Mouse (Mus musculus): ENCODE measurements around the gene Ptges3. TPM values are rescaled to one million over a fixed set of nuclear protein-coding genes. Genes with fewer than 3 reads are reported as not detected.
A peak's percentile ranks its signal among the peaks of the same experiment; 100 is the strongest.
"Not testable (repeated sequence)": the region's sequence is repeated elsewhere in the genome, so short reads cannot be mapped to it uniquely, and the experiment has no call there.

Gene Ptges3
- total RNA-seq (2021): 167 and 204 TPM in 2 replicates
- long read RNA-seq, transcript Ptges3-201 (8 exons, 2,000 nt): major isoform, 252 of 266 reads
- long read RNA-seq, partial matches to known transcripts: 0 of 266 reads
- long read RNA-seq, other reads (novel, unspliced or antisense): 14 of 266 reads

GRCm38 (mm10) chr10:128058601-128059151 lies at the start of gene Ptges3:
Gene Ptges3, plus strand, starts transcription at chr10:128058954.
- DNase-seq: peak; percentile 98

GRCm38 (mm10) chr10:128009735-128010134 lies 49.0 kb upstream of the Ptges3 start:
- DNase-seq: no peak

GRCm38 (mm10) chr10:128015068-128015934 lies 43.5 kb upstream of the Ptges3 start, which contains the start of gene Prim1:
Gene Prim1, plus strand, starts transcription at chr10:128015168.
- DNase-seq: peak; percentile 69

GRCm38 (mm10) chr10:128022196-128022595 lies 36.6 kb upstream of the Ptges3 start:
- DNase-seq: no peak

GRCm38 (mm10) chr10:128023496-128023895 lies 35.3 kb upstream of the Ptges3 start:
- DNase-seq: no peak

- DNase-seq: no peak
These were observed 28.8 kb upstream of the Ptges3 start for GRCm38 (mm10) chr10:128029931-128030330.

- no peak for DNase-seq
These were observed 27.9 kb upstream of the Ptges3 start for GRCm38 (mm10) chr10:128030860-128031259.

GRCm38 (mm10) chr10:128036746-128037425 lies 21.9 kb upstream of the Ptges3 start:
- peak; percentile 37 for DNase-seq

GRCm38 (mm10) chr10:128037921-128038320 lies 20.8 kb upstream of the Ptges3 start:
- DNase-seq: no peak

GRCm38 (mm10) chr10:128039167-128039566 lies 19.6 kb upstream of the Ptges3 start:
- no peak for DNase-seq

- DNase-seq: no peak
These were observed 18.9 kb upstream of the Ptges3 start for GRCm38 (mm10) chr10:128039858-128040257.

GRCm38 (mm10) chr10:128040293-128040692 lies 18.5 kb upstream of the Ptges3 start:
- DNase-seq: no peak

- no peak for DNase-seq
These were observed 17.1 kb upstream of the Ptges3 start for GRCm38 (mm10) chr10:128041636-128042035.

- DNase-seq: no peak
These were observed 16.3 kb upstream of the Ptges3 start for GRCm38 (mm10) chr10:128042466-128042865.

GRCm38 (mm10) chr10:128043041-128043835 lies 15.5 kb upstream of the Ptges3 start:
- no peak for DNase-seq

GRCm38 (mm10) chr10:128048157-128048556 lies 10.6 kb upstream of the Ptges3 start:
- DNase-seq: no peak

- DNase-seq: no peak
These were observed 9.0 kb upstream of the Ptges3 start for GRCm38 (mm10) chr10:128049741-128050140.

GRCm38 (mm10) chr10:128050355-128050754 lies 8.4 kb upstream of the Ptges3 start:
- no peak for DNase-seq

GRCm38 (mm10) chr10:128051589-128051988 lies 7.2 kb upstream of the Ptges3 start:
- no peak for DNase-seq

GRCm38 (mm10) chr10:128052136-128052535 lies 6.6 kb upstream of the Ptges3 start:
- DNase-seq: not testable (repeated sequence)

GRCm38 (mm10) chr10:128053001-128053400 lies 5.8 kb upstream of the Ptges3 start:
- DNase-seq: no peak

- no peak for DNase-seq
These were observed 570 bp upstream of the Ptges3 start for GRCm38 (mm10) chr10:128058184-128058583.
